Mouse (Mus musculus): ENCODE measurements at regions not wholly inside any gene's neighbourhood (a gene's known extent, or its start where the extent isn't known, plus 50 kb on each side); places are given as distances from the start of the nearest gene placed in this dataset.

DNA sequence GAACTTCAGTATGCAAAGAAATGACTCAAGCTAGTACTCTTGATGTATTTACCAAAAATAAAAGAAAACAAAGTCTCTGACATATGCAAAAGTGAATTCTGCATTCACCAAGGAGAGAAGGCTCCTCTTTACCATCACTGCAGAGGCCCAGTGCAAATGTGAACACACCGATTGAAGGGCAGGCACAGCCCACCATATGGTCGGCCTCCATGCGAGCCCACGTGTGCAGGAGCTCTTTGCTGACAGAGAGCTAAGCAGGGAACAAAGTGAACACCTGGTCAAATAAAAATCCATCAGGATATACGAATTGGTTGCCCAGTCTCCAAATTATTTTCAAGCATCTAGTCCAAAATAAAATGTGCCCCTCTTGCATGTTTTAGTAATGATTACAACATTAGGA, 56.9 kb upstream of the Ppargc1a start:
- no peak for DNase-seq (ENCODE audit: extremely low read depth, low read depth, low spot score)
